Mouse (Mus musculus) T-cell, adult 2 months (primary cell): ENCODE data around the gene Ddias.
"Not testable (repeated sequence)": the region's sequence is repeated elsewhere in the genome, so short reads cannot be mapped to it uniquely, and the experiment has no call there.

ENCODE experiments used
- DNase-seq: peaks from one replicate; pipeline ENCODE4 v3.0.0; 2022; ENCODE audit warnings: low spot score

The Ddias gene

GRCm38 (mm10) chr7:92874116-92874675, at the start of gene Ddias, which contains the start of gene Prcp:
Ddias (minus strand) TSS chr7:92874247.
Prcp (plus strand) TSS chr7:92874470.
- DNase-seq = peak; percentile 89

GRCm38 (mm10) chr7:92920857-92921172, 46.8 kb upstream of the Ddias start:
- no peak for DNase-seq

GRCm38 (mm10) chr7:92920172-92920856, 46.3 kb upstream of the Ddias start:
- DNase-seq = no peak

DNA sequence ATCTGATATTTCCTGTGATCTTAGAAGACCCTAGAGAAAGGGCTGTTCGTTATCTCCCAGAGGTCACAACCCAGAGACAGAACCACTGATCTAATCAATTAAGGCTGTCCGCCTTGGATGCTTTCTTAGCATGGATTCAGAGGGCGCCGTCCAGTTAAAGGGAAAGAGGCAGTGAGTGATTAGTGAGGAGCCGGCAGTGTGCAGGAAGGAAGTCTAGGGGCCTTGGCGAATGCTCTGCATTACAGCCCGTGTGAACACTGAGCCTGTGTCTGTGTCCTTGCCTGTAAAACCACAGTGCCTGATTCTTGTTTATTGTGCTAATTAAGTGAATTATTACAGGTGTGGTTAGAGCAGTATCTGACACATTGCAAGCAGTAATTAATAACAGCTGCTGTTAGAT, 30.2 kb upstream of the Ddias start:
- DNase-seq = not testable (repeated sequence)

DNA sequence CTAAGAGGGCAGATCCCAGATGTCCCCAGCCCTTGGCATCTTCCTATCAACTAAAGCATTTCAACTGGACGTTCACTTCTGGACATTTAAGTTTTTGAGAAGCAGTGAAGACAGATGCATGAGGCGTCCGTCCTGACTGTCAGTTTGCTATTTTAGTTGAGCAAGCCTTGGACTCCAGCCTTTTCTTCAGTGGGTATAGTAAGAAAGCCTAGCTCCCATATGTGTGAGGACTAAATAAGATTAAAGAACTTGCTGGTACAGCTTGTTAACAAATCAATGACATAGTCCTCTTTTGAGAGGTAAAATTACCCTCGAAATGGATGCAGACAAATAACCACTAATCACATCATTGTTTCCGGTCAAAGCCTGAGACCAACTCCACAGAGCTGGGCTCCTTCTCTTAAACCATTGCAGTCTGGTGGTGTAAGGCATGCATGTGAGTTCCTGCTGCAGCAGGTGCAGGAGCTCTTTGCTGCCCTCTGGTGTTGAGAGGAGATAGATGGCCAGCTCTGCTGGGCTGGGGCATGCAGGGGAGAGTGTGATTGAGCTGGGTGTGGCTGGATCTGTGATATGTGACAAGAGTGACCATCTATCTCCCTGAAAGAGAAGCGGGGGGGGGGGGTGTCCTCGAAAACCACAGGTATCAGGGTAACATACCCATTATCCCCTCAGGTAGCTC, 29.5 kb upstream of the Ddias start:
- peak; percentile 62 for DNase-seq

DNA sequence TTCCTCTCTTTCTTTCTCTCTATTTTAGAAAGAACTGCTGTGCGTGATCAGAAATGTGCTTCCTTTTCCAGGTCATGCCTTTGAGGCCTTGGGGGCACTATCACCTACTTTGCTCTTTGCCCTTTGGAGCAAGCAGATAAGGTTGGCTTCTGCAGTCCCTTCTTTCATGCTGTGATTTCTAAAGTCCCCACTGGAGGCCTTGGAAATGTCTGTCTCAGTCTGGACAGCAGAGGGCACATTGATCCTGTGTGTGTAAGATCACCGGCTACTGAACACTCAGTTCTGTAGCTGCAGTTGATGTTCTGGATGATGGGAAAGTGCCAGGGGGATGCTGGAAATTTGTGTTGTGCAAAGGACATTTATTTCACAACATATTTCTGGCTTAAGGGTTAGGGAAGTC, 23.0 kb upstream of the Ddias start:
- DNase-seq = no peak

DNA sequence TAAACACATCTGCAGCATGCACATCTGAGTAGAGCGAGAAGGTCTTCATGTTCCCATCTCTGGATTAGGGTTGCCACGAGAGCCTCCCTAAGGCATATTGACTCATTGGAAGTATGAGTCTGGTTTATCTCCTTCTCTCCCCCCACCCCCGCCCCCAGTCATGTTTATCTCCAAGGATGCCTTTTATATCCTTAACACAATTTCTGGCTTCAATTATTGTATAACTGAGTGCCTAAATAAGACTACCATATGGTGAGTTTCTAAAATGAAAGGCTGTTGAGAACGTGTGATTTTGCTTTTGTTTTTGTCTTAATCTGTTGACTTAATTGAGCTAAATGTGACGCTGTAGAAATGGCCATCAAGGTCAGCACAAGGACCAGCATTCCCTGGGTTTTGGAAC, 22.0 kb upstream of the Ddias start:
- no peak for DNase-seq

- DNase-seq = no peak
These were observed 19.4 kb upstream of the Ddias start for GRCm38 (mm10) chr7:92893478-92893877.

- DNase-seq = no peak
These were observed 16.7 kb upstream of the Ddias start for GRCm38 (mm10) chr7:92890618-92891230.

DNA sequence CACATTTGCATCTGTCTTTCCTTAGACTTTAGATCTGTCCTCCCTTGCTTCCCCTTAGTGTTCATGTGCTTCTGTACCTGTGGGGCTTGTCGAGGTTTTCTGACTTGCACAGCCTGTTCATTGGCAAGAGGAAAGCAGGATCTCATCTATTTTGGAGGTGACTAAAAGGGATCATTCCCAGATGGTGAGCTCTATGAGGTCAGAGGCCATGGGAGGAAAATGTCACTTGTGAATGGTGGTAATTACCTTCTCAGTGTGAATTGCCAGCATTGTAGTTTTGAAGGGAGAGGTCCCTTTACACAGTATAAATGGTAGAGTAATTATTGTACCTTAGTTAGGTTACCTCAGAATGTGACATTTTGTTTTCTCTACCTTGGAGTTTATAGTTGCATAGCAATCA, 16.2 kb upstream of the Ddias start:
- DNase-seq = no peak

DNA sequence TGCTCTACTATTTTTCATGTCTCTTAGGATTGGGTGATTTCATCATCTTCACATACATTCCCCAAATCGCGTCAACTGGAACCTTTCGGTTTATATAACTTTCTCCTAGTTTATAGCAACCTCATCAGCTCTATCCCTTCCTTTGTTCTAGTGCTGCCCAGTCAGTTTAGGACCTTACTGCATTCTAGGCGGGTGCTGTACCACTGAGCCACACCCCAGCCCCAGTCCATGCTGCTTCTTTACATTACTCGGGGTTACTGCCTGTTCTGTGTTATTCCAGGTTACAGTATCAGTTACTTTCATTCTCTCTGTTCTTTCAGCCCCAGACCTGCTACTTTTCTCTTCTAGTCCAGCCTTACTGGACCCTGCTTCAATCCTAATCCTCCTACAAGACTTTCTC, 13.2 kb upstream of the Ddias start:
- no peak for DNase-seq

DNA sequence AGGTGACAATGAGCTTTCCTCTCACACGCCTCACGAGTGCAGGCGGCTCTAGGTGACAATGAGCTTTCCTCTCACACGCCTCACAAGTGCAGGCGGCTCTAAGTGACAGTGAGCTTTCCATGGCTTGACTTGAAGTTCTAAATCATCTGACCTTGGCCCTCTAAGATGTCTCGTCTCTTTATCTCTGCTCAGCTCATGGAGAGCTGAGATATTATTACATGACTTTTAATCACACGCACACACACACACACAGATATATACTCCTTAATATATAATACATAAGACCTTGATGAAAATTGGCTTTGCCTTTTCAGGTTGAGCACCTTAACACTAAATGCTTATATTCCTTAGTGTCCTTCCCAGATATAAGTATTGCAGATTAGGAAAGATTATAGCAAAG, 12.8 kb upstream of the Ddias start:
- no peak for DNase-seq

DNA sequence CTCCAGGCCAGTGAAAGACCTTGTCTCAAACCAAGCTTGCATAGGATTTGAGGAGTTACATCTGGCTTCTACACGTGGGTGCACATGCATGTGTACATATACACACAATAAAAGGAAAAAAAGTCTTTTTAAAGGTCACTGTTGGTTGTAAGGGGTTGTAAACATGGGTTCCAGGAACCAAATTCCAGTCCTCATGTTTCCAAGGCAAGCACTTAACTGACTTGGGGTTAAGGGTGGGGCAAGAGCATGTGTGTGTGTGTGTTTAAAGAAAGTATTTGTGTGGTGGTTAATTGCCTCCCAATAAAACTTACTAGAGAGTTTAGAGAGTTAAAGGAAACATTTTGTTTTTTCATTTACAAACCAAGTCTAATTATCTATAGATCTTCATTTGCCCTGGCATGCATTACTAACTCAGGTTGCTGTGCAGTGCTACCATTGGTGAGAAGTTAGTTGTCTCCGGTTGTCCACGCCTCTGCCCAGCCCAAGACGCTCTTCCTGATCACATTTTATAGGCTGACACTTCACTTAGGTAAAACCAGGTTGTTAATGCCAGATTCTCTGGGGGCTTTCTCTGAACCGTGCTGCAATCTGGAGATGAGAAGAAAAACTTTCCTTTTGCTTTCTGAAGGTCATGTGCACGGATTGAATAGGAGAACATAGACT, 11.1 kb upstream of the Ddias start:
- no peak for DNase-seq

- no peak for DNase-seq
These were observed 10.0 kb upstream of the Ddias start for GRCm38 (mm10) chr7:92883850-92884716.

GRCm38 (mm10) chr7:92878575-92879285, 4.7 kb upstream of the Ddias start:
- DNase-seq = no peak

- no peak for DNase-seq
These were observed 2.5 kb upstream of the Ddias start for GRCm38 (mm10) chr7:92876538-92876937.

DNA sequence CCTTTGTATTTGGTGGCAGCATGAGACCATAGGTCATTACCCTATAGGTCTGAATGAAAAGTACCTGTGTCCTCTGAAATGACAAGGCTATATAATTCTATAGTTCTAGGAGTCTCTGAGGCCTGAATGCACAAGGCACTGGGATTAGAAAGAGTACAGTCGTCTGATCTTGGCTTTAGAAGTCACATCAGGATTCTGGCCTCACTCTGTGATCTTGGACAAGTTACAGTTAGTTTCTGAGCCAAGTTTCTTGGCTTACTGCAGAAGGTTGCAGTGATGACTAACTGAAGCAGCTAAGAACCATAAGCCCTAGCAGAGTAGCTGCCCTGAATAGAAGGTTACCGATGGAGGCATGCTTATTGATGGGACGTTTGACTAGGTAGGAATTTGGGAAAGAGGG, 2.0 kb upstream of the Ddias start:
- no peak for DNase-seq

GRCm38 (mm10) chr7:92874761-92875408, 838 bp upstream of the Ddias start:
- peak; percentile 97 for DNase-seq

DNA sequence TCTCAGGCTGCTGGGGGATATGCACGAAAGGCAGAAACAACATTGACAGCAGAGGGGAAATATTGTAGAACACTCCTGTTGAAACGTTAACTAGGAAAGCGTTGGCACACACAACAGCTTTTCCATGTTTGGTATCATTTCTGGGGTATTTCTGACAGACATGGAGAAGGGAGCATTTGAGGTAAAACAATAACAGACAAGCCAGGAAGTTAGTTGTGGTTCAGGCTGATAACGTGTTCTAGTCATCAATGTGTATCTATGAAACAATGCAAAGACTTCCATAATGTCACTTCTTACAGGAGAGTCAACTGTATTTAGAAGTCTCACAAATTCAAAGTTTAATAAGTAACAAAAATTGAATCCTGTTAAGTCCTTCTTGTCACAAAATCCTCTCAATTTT, 2.5 kb downstream of the Ddias start:
- no peak for DNase-seq

GRCm38 (mm10) chr7:92870161-92870560, 3.9 kb downstream of the Ddias start:
- DNase-seq = no peak

- no peak for DNase-seq
These were observed 7.5 kb downstream of the Ddias start for GRCm38 (mm10) chr7:92866526-92866925.
